Comparison of ENCODE assay signal across 8 mouse cellular contexts in the genomic region with DNA sequence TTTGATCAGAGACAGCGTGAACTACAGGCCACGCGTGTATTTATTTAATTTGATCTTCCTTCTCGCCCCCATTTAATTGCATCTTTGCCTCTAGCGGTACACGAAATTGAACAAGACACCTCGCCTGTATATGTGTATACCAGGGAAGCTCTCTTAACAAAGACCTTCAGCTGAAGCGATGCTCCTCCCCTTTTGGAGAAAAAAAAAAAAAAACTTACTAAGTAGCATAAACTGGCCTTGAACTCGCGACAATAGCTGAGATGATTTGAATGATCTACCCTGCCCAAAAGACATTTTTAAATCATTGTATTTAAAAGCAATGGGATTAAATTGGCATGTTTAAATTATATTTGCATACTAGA. TPM values are rescaled to one million over a fixed set of nuclear protein-coding genes. Genes with fewer than 3 reads are reported as not detected.
A peak's percentile ranks its signal among the peaks of the same experiment; 100 is the strongest.
DNase-seq lines count a peak whose midpoint lies in the region; ATAC-seq and TF ChIP-seq lines count a peak whose summit lies in the region.

No protein-coding gene starts in this region.

- TF ChIP-seq CTCF in lung, embryonic 14.5 days (IDR thresholded peaks at IDR 0.05; ENCODE audit: low read depth): no peak
- no peak for TF ChIP-seq CTCF in embryonic fibroblast, embryonic 13.5 days (IDR thresholded peaks at IDR 0.05; ENCODE audit: borderline replicate concordance, insufficient read depth, low read length)

- TF ChIP-seq POLR2A in embryonic fibroblast, embryonic 13.5 days (IDR thresholded peaks at IDR 0.05; ENCODE audit: low read depth, low read length): no peak

- H3K27me3 ChIP-seq in lung, embryonic 14.5 days (ENCODE audit: insufficient read depth, low read length): no peaks in the 10 kb centered on the region
- no peaks in the 10 kb centered on the region for H3K27me3 ChIP-seq in limb, embryonic 11.5 days (ENCODE audit: control insufficient read depth, insufficient read depth, low read length)
- H3K27me3 ChIP-seq in neural tube, embryonic 15.5 days (replicated peaks): no peaks in the 10 kb centered on the region

- under 1% methylated on average over 10 of the region's 10 CpGs for WGBS in lung, embryonic 14.5 days
- WGBS in limb, embryonic 11.5 days: 0% methylated on average over 10 of the region's 10 CpGs
- WGBS in neural tube, embryonic 15.5 days: under 1% methylated on average over 10 of the region's 10 CpGs

- DNase-seq in lung, embryonic 14.5 days: no peak
- DNase-seq in lung, postnatal 25 days (ENCODE audit: low spot score): no peak
- DNase-seq in limb, embryonic 11.5 days (ENCODE audit: low spot score): no peak
- no peak for DNase-seq in embryo, embryonic 9.5 days (ENCODE audit: extremely low spot score)
- DNase-seq in layer of hippocampus, adult 18-20 months (ENCODE audit: low spot score in 2 of 2): no peak
- DNase-seq in Muller cell, postnatal 12 days (ENCODE audit: inconsistent ontology term): no peak

- peaks cover 30% of the 10 kb centered on the region for H3K36me3 ChIP-seq in lung, embryonic 14.5 days (ENCODE audit: insufficient read depth)
- H3K36me3 ChIP-seq in limb, embryonic 11.5 days (ENCODE audit: control insufficient read depth, insufficient read depth, low read length): peaks cover 17% of the 10 kb centered on the region
- H3K36me3 ChIP-seq in neural tube, embryonic 15.5 days: peaks cover 23% of the 10 kb centered on the region

- peak; percentile 42 for ATAC-seq in lung, embryonic 14.5 days (ENCODE audit: insufficient read depth)
- ATAC-seq in limb, embryonic 11.5 days (ENCODE audit: insufficient number of reproducible peaks, low FRiP score, low TSS enrichment, low read depth): peak; percentile 62
- peak; percentile 66 for ATAC-seq in neural tube, embryonic 15.5 days (ENCODE audit: low FRiP score)

- peak overlapping the region; percentile 67 for H3K4me2 ChIP-seq in lung, embryonic 14.5 days
- peak overlapping the region; percentile 56 for H3K4me2 ChIP-seq in limb, embryonic 11.5 days (ENCODE audit: low read depth, severe bottlenecking)
- peak overlapping the region; percentile 63 for H3K4me2 ChIP-seq in neural tube, embryonic 15.5 days

- H3K4me3 ChIP-seq in lung, embryonic 14.5 days (ENCODE audit: low read depth, low read length): peak overlapping the region; percentile 84
- H3K4me3 ChIP-seq in embryonic fibroblast, embryonic 13.5 days (ENCODE audit: insufficient read depth, low read length): peak overlapping the region; percentile 43
- peak overlapping the region; percentile 77 for H3K4me3 ChIP-seq in limb, embryonic 11.5 days (ENCODE audit: low read depth, low read length)
- peak overlapping the region; percentile 93 for H3K4me3 ChIP-seq in neural tube, embryonic 15.5 days (replicated peaks)

- H3K9me3 ChIP-seq in lung, embryonic 14.5 days (ENCODE audit: low read depth, low read length): no peaks in the 10 kb centered on the region
- no peaks in the 10 kb centered on the region for H3K9me3 ChIP-seq in limb, embryonic 11.5 days (ENCODE audit: control insufficient read depth, low read length)
- H3K9me3 ChIP-seq in neural tube, embryonic 15.5 days (replicated peaks): no peaks in the 10 kb centered on the region

- peak overlapping the region; percentile 96 for H3K27ac ChIP-seq in lung, embryonic 14.5 days (ENCODE audit: low read depth)
- peak overlapping the region; percentile 76 for H3K27ac ChIP-seq in embryonic fibroblast, embryonic 13.5 days (ENCODE audit: insufficient read depth, low read length)
- H3K27ac ChIP-seq in limb, embryonic 11.5 days (replicated peaks; ENCODE audit: low read depth, low read length): peak overlapping the region; percentile 94; the same call in 1 of the 2 replicates
- H3K27ac ChIP-seq in neural tube, embryonic 15.5 days (replicated peaks): peak overlapping the region; percentile 98

- H3K4me1 ChIP-seq in lung, embryonic 14.5 days (ENCODE audit: insufficient read depth): peaks cover 7% of the 10 kb centered on the region
- H3K4me1 ChIP-seq in embryonic fibroblast, embryonic 13.5 days (ENCODE audit: control insufficient read depth, insufficient read depth, low read length): 0 out of 2 replicates have a peak, but pooled peaks cover 4% of the 10 kb centered on the region
- no peaks in the 10 kb centered on the region; the same call in 1 of the 2 replicates for H3K4me1 ChIP-seq in limb, embryonic 11.5 days (ENCODE audit: control insufficient read depth, insufficient read depth, low read length)
- H3K4me1 ChIP-seq in neural tube, embryonic 15.5 days: peaks cover 16% of the 10 kb centered on the region

- peak overlapping the region; percentile 89 for H3K9ac ChIP-seq in lung, embryonic 14.5 days
- peak overlapping the region; percentile 94 for H3K9ac ChIP-seq in limb, embryonic 11.5 days (ENCODE audit: low read length)
- peak overlapping the region; percentile 59 for H3K9ac ChIP-seq in neural tube, embryonic 15.5 days (replicated peaks)

RNA-seq across cellular contexts. Expression of gene Anapc5, which starts 0.4 kb away (rescaled TPM):
- polyA plus RNA-seq in lung, embryonic 14.5 days (2014; fragmentation: Nextera tagmentation; extraction: Ambion mirVana): 459 and 472 TPM in 2 replicates
- polyA plus RNA-seq in embryonic fibroblast, embryonic 13.5 days (2011; ENCODE audit: insufficient read length, low read depth, missing spikeins): 320 and 443 TPM in 2 replicates
- polyA plus RNA-seq in limb, embryonic 11.5 days (2014; fragmentation: Nextera tagmentation; extraction: Ambion mirVana): 487 and 490 TPM in 2 replicates
- 451 TPM in 2 replicates for polyA plus RNA-seq in neural tube, embryonic 15.5 days (2015; fragmentation: Nextera tagmentation; extraction: Ambion mirVana)
- total RNA-seq in layer of hippocampus, adult 18-20 months (2021): 100 to 1,000 TPM; 196 to 200 TPM

RNA-seq across cellular contexts. Expression of gene Rnf34, which starts 28.3 kb away (rescaled TPM):
- 29.8 and 33.5 TPM in 2 replicates for polyA plus RNA-seq in lung, embryonic 14.5 days (2014; fragmentation: Nextera tagmentation; extraction: Ambion mirVana)
- 28.2 and 32.7 TPM in 2 replicates for polyA plus RNA-seq in embryonic fibroblast, embryonic 13.5 days (2011; ENCODE audit: insufficient read length, low read depth, missing spikeins)
- polyA plus RNA-seq in limb, embryonic 11.5 days (2014; fragmentation: Nextera tagmentation; extraction: Ambion mirVana): 56.2 and 57.5 TPM in 2 replicates
- 41.4 and 43.6 TPM in 2 replicates for polyA plus RNA-seq in neural tube, embryonic 15.5 days (2015; fragmentation: Nextera tagmentation; extraction: Ambion mirVana)
- 10 to 100 TPM; 50.2 to 71.5 TPM for total RNA-seq in layer of hippocampus, adult 18-20 months (2021)

RNA-seq across cellular contexts. Expression of gene Camkk2, which starts 42.3 kb away (rescaled TPM):
- 35.8 and 36.2 TPM in 2 replicates for polyA plus RNA-seq in lung, embryonic 14.5 days (2014; fragmentation: Nextera tagmentation; extraction: Ambion mirVana)
- polyA plus RNA-seq in embryonic fibroblast, embryonic 13.5 days (2011; ENCODE audit: insufficient read length, low read depth, missing spikeins): 18.8 and 22.7 TPM in 2 replicates
- polyA plus RNA-seq in limb, embryonic 11.5 days (2014; fragmentation: Nextera tagmentation; extraction: Ambion mirVana): 25.2 and 25.6 TPM in 2 replicates
- 56.7 and 69.9 TPM in 2 replicates for polyA plus RNA-seq in neural tube, embryonic 15.5 days (2015; fragmentation: Nextera tagmentation; extraction: Ambion mirVana)
- 100 to 1,000 TPM in 1 of 2 experiments, 10 to 100 TPM in 1; 94.9 to 103 TPM for total RNA-seq in layer of hippocampus, adult 18-20 months (2021)

Comparison
In these comparisons a context has a peak if more than half of its experiments do, and no peak if none do; other contexts are left out.
1. H3K4me3 ChIP-seq: peak in every context shown above with its lines; median percentile 93 in neural tube, embryonic 15.5 days; 84 in lung, embryonic 14.5 days; 77 in limb, embryonic 11.5 days; 43 in embryonic fibroblast, embryonic 13.5 days.